Mouse (Mus musculus): ENCODE data around the gene Olfr1110. TPM values are rescaled to one million over a fixed set of nuclear protein-coding genes. Genes with fewer than 3 reads are reported as not detected.
"Not testable (repeated sequence)": the region's sequence is repeated elsewhere in the genome, so short reads cannot be mapped to it uniquely, and the experiment has no call there.

Gene Olfr1110
- total RNA-seq (2014; rRNA removed; ENCODE audit: low replicate concordance) (not detected in 2 replicates), polyA plus RNA-seq (2015; fragmentation: Nextera tagmentation; extraction: Ambion mirVana) (not detected in 2 replicates)

DNA sequence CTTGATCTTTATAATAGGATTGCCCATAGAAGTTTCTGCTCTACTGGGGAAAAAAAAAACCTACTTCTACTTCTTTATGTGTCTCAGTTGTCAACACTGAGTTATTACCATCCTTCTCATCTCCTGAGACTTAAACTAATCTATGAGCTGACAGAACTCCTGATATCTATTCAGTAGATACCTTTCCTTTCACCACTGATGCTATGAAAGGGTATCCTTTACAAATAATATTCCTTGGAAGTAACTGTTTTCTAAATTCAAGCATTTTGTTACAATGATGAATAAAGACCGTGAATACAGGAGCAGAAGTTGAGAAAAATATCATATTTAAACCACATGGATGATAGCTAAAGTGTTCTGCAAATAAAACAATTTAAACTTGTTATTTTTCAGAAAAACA, at the start of gene Olfr1110:
TSS of gene Olfr1110 (minus strand) at position 101 of the 400 bp plus-strand sequence.
- no peak within 1 kb of the TSS for H3K9ac ChIP-seq (replicated peaks; ENCODE audit: low read depth, low read length)
- H3K4me1 ChIP-seq (ENCODE audit: control insufficient read depth, insufficient read depth), result no peaks in the 10 kb centered on the region
- ATAC-seq (ENCODE audit: insufficient read depth, low read depth) (no peak), DNase-seq (ENCODE audit: low spot score) (no peak)
- no peaks in the 10 kb centered on the region for H3K36me3 ChIP-seq (replicated peaks; ENCODE audit: control insufficient read depth, insufficient read depth, low read length)
- H3K4me2 ChIP-seq (ENCODE audit: low read depth, low read length), result no peak within 1 kb of the TSS
- TF ChIP-seq CTCF (IDR thresholded peaks at IDR 0.05; ENCODE audit: low read depth), result no peak
- H3K9me3 ChIP-seq (replicated peaks; ENCODE audit: control insufficient read depth, low read length), result no peaks in the 10 kb centered on the region
- no peak within 1 kb of the TSS for H3K27ac ChIP-seq (ENCODE audit: low read depth)
- WGBS, result 55% methylated on average over 1 of the region's 1 CpGs
- no peaks in the 10 kb centered on the region for H3K27me3 ChIP-seq (ENCODE audit: control insufficient read depth, insufficient read depth, low read length)
- no peak within 1 kb of the TSS for H3K4me3 ChIP-seq (ENCODE audit: low read depth, low read length)

DNA sequence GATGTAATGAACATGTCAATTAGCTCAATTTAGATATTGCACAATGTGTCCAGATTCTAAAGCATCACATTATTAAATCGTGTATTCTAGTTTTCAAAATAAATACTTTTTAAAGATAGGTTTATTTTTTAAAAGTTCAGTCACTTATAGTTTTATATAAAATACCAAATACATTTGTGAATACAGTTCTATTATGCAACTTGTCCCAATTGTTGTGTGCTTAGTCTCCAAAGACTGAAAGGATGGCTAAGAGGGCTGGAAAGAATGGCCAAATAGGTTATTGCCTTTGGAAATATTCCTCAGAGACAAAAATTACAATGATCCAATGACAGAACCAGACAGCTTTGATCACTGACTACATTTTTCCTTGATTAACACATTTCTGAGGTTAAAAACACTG, 47.4 kb upstream of the Olfr1110 start, which contains the start of gene Olfr1112:
TSS of gene Olfr1112 (plus strand) at position 301 of the 400 bp plus-strand sequence.
- Histone ChIP-seq H3K27me3 (ENCODE audit: control insufficient read depth, insufficient read depth, low read length) (no peaks in the 10 kb centered on the region), H3K9ac (replicated peaks; ENCODE audit: low read depth, low read length) (no peak within 1 kb of the TSS), H3K4me1 (ENCODE audit: control insufficient read depth, insufficient read depth) (no peaks in the 10 kb centered on the region), H3K4me3 (ENCODE audit: low read depth, low read length) (no peak within 1 kb of the TSS), H3K27ac (ENCODE audit: low read depth) (no peak within 1 kb of the TSS), H3K9me3 (replicated peaks; ENCODE audit: control insufficient read depth, low read length) (no peaks in the 10 kb centered on the region), H3K36me3 (replicated peaks; ENCODE audit: control insufficient read depth, insufficient read depth, low read length) (no peaks in the 10 kb centered on the region), H3K4me2 (ENCODE audit: low read depth, low read length) (no peak within 1 kb of the TSS)
- DNase-seq (ENCODE audit: low spot score) (no peak), ATAC-seq (ENCODE audit: insufficient read depth, low read depth) (no peak)
- 63% methylated on average over 1 of the region's 1 CpGs for WGBS
- TF ChIP-seq EP300 (IDR thresholded peaks at IDR 0.05; ENCODE audit: low read depth) (no peak), CTCF (IDR thresholded peaks at IDR 0.05; ENCODE audit: low read depth) (no peak)

DNA sequence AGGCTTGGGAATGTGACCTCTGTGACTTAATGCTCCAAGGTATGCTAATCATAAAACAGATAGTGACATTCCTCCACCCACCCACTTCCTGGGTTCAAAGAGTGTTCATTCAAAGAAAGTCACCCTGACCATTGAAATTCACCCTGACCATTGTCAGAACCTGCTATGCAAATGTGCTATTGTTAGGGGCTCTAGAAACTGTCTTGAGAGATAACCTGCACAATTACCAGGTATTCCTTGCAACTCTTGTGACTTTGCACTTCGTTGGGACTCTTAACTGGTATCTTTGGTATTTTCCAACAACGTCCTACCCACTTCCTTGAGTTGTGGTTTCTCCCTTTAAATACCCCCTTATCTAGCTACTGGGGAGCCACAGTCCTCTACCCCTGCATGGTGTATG, 27.6 kb upstream of the Olfr1110 start:
- not testable (repeated sequence) for ATAC-seq (ENCODE audit: insufficient read depth, low read depth); DNase-seq (ENCODE audit: low spot score); H3K9me3 ChIP-seq (replicated peaks; ENCODE audit: control insufficient read depth, low read length)

DNA sequence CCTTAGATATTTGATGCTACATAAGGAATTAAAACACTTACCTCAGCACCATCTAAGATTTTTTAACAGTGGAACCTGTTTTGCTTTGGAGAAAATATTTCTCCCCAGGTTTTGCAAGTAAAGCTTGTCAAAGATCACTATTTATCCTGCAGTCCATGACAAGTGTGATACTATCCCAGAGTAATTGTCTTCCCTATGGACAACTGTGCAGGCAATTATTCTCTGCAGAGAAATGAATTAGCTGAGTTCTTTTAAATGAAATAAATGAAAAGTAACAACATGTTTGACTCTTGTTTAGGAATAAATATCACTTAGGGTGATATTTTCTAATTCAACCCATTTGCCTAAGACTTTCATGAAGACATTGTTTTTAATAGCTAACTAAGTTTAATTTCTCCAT, 12.4 kb upstream of the Olfr1110 start, which contains the start of gene Olfr1111:
TSS of gene Olfr1111 (minus strand) at position 101 of the 400 bp plus-strand sequence.
- H3K36me3 ChIP-seq (replicated peaks; ENCODE audit: control insufficient read depth, insufficient read depth, low read length), result no peaks in the 10 kb centered on the region

More for the DNA sequence above, 27.6 kb upstream of the Olfr1110 start:
- WGBS, result 61% methylated on average over 2 of the region's 2 CpGs
- not testable (repeated sequence) for H3K36me3 ChIP-seq (replicated peaks; ENCODE audit: control insufficient read depth, insufficient read depth, low read length); H3K9ac ChIP-seq (replicated peaks; ENCODE audit: low read depth, low read length); H3K4me1 ChIP-seq (ENCODE audit: control insufficient read depth, insufficient read depth); H3K4me3 ChIP-seq (ENCODE audit: low read depth, low read length); H3K27me3 ChIP-seq (ENCODE audit: control insufficient read depth, insufficient read depth, low read length); H3K27ac ChIP-seq (ENCODE audit: low read depth); H3K4me2 ChIP-seq (ENCODE audit: low read depth, low read length)

DNA sequence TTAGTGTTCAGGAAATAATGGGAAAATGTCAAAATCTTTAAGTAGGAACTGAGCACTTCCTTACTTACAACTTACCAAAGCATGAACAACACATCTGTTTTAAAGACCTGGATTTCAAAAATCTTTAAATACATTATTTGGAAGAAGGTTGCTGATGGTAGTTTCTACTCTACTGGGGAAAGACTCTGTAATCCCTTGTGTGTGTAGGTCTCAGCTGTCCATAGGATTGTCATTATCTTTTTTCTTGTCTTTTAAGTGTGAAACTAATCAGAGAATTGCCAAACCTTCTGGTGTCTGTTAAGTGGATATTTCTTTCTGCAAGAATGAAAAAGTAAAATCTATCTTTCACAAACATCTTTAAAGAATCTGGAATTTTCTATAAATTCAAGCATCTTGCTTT, 25.6 kb downstream of the Olfr1110 start, which contains the start of gene Olfr259:
TSS of gene Olfr259 (minus strand) at position 101 of the 400 bp plus-strand sequence.
- Histone ChIP-seq H3K4me1 (ENCODE audit: control insufficient read depth, insufficient read depth) (no peaks in the 10 kb centered on the region), H3K4me3 (ENCODE audit: low read depth, low read length) (no peak within 1 kb of the TSS), H3K36me3 (replicated peaks; ENCODE audit: control insufficient read depth, insufficient read depth, low read length) (no peaks in the 10 kb centered on the region), H3K4me2 (ENCODE audit: low read depth, low read length) (no peak within 1 kb of the TSS), H3K27me3 (ENCODE audit: control insufficient read depth, insufficient read depth, low read length) (no peaks in the 10 kb centered on the region), H3K9ac (replicated peaks; ENCODE audit: low read depth, low read length) (no peak within 1 kb of the TSS), H3K27ac (ENCODE audit: low read depth) (no peak within 1 kb of the TSS), H3K9me3 (replicated peaks; ENCODE audit: control insufficient read depth, low read length) (no peaks in the 10 kb centered on the region)
- DNase-seq (ENCODE audit: low spot score) (no peak), ATAC-seq (ENCODE audit: insufficient read depth, low read depth) (no peak)
- TF ChIP-seq EP300 (IDR thresholded peaks at IDR 0.05; ENCODE audit: low read depth), result no peak
- no peak for TF ChIP-seq CTCF (IDR thresholded peaks at IDR 0.05; ENCODE audit: low read depth)

More for the DNA sequence above, 12.4 kb upstream of the Olfr1110 start, which contains the start of gene Olfr1111:
- Histone ChIP-seq H3K4me1 (ENCODE audit: control insufficient read depth, insufficient read depth) (no peaks in the 10 kb centered on the region), H3K9me3 (replicated peaks; ENCODE audit: control insufficient read depth, low read length) (no peaks in the 10 kb centered on the region), H3K27ac (ENCODE audit: low read depth) (no peak within 1 kb of the TSS), H3K27me3 (ENCODE audit: control insufficient read depth, insufficient read depth, low read length) (no peaks in the 10 kb centered on the region), H3K4me3 (ENCODE audit: low read depth, low read length) (no peak within 1 kb of the TSS), H3K9ac (replicated peaks; ENCODE audit: low read depth, low read length) (no peak within 1 kb of the TSS), H3K4me2 (ENCODE audit: low read depth, low read length) (no peak within 1 kb of the TSS)
- no peak for TF ChIP-seq CTCF (IDR thresholded peaks at IDR 0.05; ENCODE audit: low read depth)
- TF ChIP-seq EP300 (IDR thresholded peaks at IDR 0.05; ENCODE audit: low read depth), result no peak
- DNase-seq (ENCODE audit: low spot score) (no peak), ATAC-seq (ENCODE audit: insufficient read depth, low read depth) (no peak)

DNA sequence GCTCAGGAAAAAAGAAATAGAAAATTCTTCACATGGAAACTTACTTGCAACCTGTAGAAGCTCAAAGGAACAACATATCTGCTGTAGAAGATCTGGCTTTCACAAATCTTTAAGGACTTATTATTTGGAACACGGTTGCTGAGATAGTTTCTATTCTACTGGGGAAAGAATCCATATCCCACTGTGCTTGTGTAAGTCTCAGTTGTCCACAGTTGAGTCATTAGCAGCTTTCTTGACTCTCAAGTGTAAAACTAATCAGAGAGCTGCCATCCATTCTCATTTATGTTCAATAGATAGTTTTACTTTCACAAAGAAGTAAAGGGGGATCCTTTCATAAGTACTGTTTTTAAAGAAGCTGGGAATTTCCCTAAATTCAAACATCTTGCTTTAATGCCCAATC, 44.2 kb downstream of the Olfr1110 start, which contains the start of gene Olfr1109:
TSS of gene Olfr1109 (minus strand) at position 101 of the 400 bp plus-strand sequence.
- ATAC-seq (ENCODE audit: insufficient read depth, low read depth) (no peak), DNase-seq (ENCODE audit: low spot score) (no peak)
- Histone ChIP-seq H3K9me3 (replicated peaks; ENCODE audit: control insufficient read depth, low read length) (no peaks in the 10 kb centered on the region), H3K9ac (replicated peaks; ENCODE audit: low read depth, low read length) (no peak within 1 kb of the TSS), H3K27me3 (ENCODE audit: control insufficient read depth, insufficient read depth, low read length) (no peaks in the 10 kb centered on the region), H3K4me3 (ENCODE audit: low read depth, low read length) (no peak within 1 kb of the TSS), H3K27ac (ENCODE audit: low read depth) (no peak within 1 kb of the TSS), H3K36me3 (replicated peaks; ENCODE audit: control insufficient read depth, insufficient read depth, low read length) (no peaks in the 10 kb centered on the region), H3K4me1 (ENCODE audit: control insufficient read depth, insufficient read depth) (no peaks in the 10 kb centered on the region), H3K4me2 (ENCODE audit: low read depth, low read length) (no peak within 1 kb of the TSS)
- WGBS, result 59% methylated on average over 1 of the region's 1 CpGs
- TF ChIP-seq CTCF (IDR thresholded peaks at IDR 0.05; ENCODE audit: low read depth), result no peak
- no peak for TF ChIP-seq EP300 (IDR thresholded peaks at IDR 0.05; ENCODE audit: low read depth)

Other genes starting within 250 kb of the Olfr1110 start
- gene Olfr1097, start 248.1 kb downstream of the Olfr1110 start, total RNA-seq (2014; rRNA removed; ENCODE audit: low replicate concordance), result not detected in 2 replicates
- not detected in 2 replicates for gene Olfr1097, start 248.1 kb downstream of the Olfr1110 start, polyA plus RNA-seq (2015; fragmentation: Nextera tagmentation; extraction: Ambion mirVana)
- not detected in 2 replicates for gene Olfr1098, start 215.8 kb downstream of the Olfr1110 start, total RNA-seq (2014; rRNA removed; ENCODE audit: low replicate concordance)
- not detected in 2 replicates for gene Olfr1098, start 215.8 kb downstream of the Olfr1110 start, polyA plus RNA-seq (2015; fragmentation: Nextera tagmentation; extraction: Ambion mirVana)
- not detected in 2 replicates for gene Olfr1099, start 179.6 kb downstream of the Olfr1110 start, total RNA-seq (2014; rRNA removed; ENCODE audit: low replicate concordance)
- gene Olfr1099, start 179.6 kb downstream of the Olfr1110 start, polyA plus RNA-seq (2015; fragmentation: Nextera tagmentation; extraction: Ambion mirVana), result not detected in 2 replicates
- gene Olfr1100, start 160.3 kb downstream of the Olfr1110 start, total RNA-seq (2014; rRNA removed; ENCODE audit: low replicate concordance), result not detected in 2 replicates
- not detected in 2 replicates for gene Olfr1100, start 160.3 kb downstream of the Olfr1110 start, polyA plus RNA-seq (2015; fragmentation: Nextera tagmentation; extraction: Ambion mirVana)
- not detected in 2 replicates for gene Olfr1101, start 149.1 kb downstream of the Olfr1110 start, total RNA-seq (2014; rRNA removed; ENCODE audit: low replicate concordance)
- not detected in 2 replicates for gene Olfr1101, start 149.1 kb downstream of the Olfr1110 start, polyA plus RNA-seq (2015; fragmentation: Nextera tagmentation; extraction: Ambion mirVana)
- not detected in 2 replicates for gene Olfr1102, start 141.9 kb downstream of the Olfr1110 start, total RNA-seq (2014; rRNA removed; ENCODE audit: low replicate concordance)
- not detected in 2 replicates for gene Olfr1102, start 141.9 kb downstream of the Olfr1110 start, polyA plus RNA-seq (2015; fragmentation: Nextera tagmentation; extraction: Ambion mirVana)
- not detected in 2 replicates for gene Olfr1104, start 113.2 kb downstream of the Olfr1110 start, total RNA-seq (2014; rRNA removed; ENCODE audit: low replicate concordance)
- not detected in 2 replicates for gene Olfr1104, start 113.2 kb downstream of the Olfr1110 start, polyA plus RNA-seq (2015; fragmentation: Nextera tagmentation; extraction: Ambion mirVana)
- gene Olfr1105, start 103.8 kb downstream of the Olfr1110 start, total RNA-seq (2014; rRNA removed; ENCODE audit: low replicate concordance), result not detected in 2 replicates
- gene Olfr1105, start 103.8 kb downstream of the Olfr1110 start, polyA plus RNA-seq (2015; fragmentation: Nextera tagmentation; extraction: Ambion mirVana), result not detected in 2 replicates
- not detected in 2 replicates for gene Olfr1106, start 88.0 kb downstream of the Olfr1110 start, total RNA-seq (2014; rRNA removed; ENCODE audit: low replicate concordance)
- gene Olfr1106, start 88.0 kb downstream of the Olfr1110 start, polyA plus RNA-seq (2015; fragmentation: Nextera tagmentation; extraction: Ambion mirVana), result not detected in 2 replicates
- gene Olfr1107, start 64.5 kb downstream of the Olfr1110 start, total RNA-seq (2014; rRNA removed; ENCODE audit: low replicate concordance), result not detected in 2 replicates
- not detected in 2 replicates for gene Olfr1107, start 64.5 kb downstream of the Olfr1110 start, polyA plus RNA-seq (2015; fragmentation: Nextera tagmentation; extraction: Ambion mirVana)
- not detected in 2 replicates for gene Olfr1109, start 44.3 kb downstream of the Olfr1110 start, total RNA-seq (2014; rRNA removed; ENCODE audit: low replicate concordance)
- not detected in 2 replicates for gene Olfr1109, start 44.3 kb downstream of the Olfr1110 start, polyA plus RNA-seq (2015; fragmentation: Nextera tagmentation; extraction: Ambion mirVana)
- gene Olfr259, start 25.7 kb downstream of the Olfr1110 start, total RNA-seq (2014; rRNA removed; ENCODE audit: low replicate concordance), result not detected in 2 replicates
- gene Olfr259, start 25.7 kb downstream of the Olfr1110 start, polyA plus RNA-seq (2015; fragmentation: Nextera tagmentation; extraction: Ambion mirVana), result not detected in 2 replicates
- not detected in 2 replicates for gene Olfr1111, start 12.3 kb upstream of the Olfr1110 start, total RNA-seq (2014; rRNA removed; ENCODE audit: low replicate concordance)
- gene Olfr1111, start 12.3 kb upstream of the Olfr1110 start, polyA plus RNA-seq (2015; fragmentation: Nextera tagmentation; extraction: Ambion mirVana), result not detected in 2 replicates
- gene Olfr1112, start 47.5 kb upstream of the Olfr1110 start, total RNA-seq (2014; rRNA removed; ENCODE audit: low replicate concordance), result not detected in 2 replicates
- gene Olfr1112, start 47.5 kb upstream of the Olfr1110 start, polyA plus RNA-seq (2015; fragmentation: Nextera tagmentation; extraction: Ambion mirVana), result not detected in 2 replicates
- not detected in 2 replicates for gene Olfr1113, start 68.7 kb upstream of the Olfr1110 start, total RNA-seq (2014; rRNA removed; ENCODE audit: low replicate concordance)
- gene Olfr1113, start 68.7 kb upstream of the Olfr1110 start, polyA plus RNA-seq (2015; fragmentation: Nextera tagmentation; extraction: Ambion mirVana), result not detected in 2 replicates
- not detected in 2 replicates for gene Olfr1115, start 107.7 kb upstream of the Olfr1110 start, total RNA-seq (2014; rRNA removed; ENCODE audit: low replicate concordance)
- not detected in 2 replicates for gene Olfr1115, start 107.7 kb upstream of the Olfr1110 start, polyA plus RNA-seq (2015; fragmentation: Nextera tagmentation; extraction: Ambion mirVana)
- gene Olfr1116, start 127.2 kb upstream of the Olfr1110 start, total RNA-seq (2014; rRNA removed; ENCODE audit: low replicate concordance), result not detected in 2 replicates
- not detected in 2 replicates for gene Olfr1116, start 127.2 kb upstream of the Olfr1110 start, polyA plus RNA-seq (2015; fragmentation: Nextera tagmentation; extraction: Ambion mirVana)
- gene Olfr1118, start 167.3 kb upstream of the Olfr1110 start, total RNA-seq (2014; rRNA removed; ENCODE audit: low replicate concordance), result not detected in 2 replicates
- gene Olfr1118, start 167.3 kb upstream of the Olfr1110 start, polyA plus RNA-seq (2015; fragmentation: Nextera tagmentation; extraction: Ambion mirVana), result not detected in 2 replicates
- gene Olfr1120, start 214.5 kb upstream of the Olfr1110 start, total RNA-seq (2014; rRNA removed; ENCODE audit: low replicate concordance), result not detected in 2 replicates
- not detected in 2 replicates for gene Olfr1120, start 214.5 kb upstream of the Olfr1110 start, polyA plus RNA-seq (2015; fragmentation: Nextera tagmentation; extraction: Ambion mirVana)
- not detected in 2 replicates for gene Olfr1121, start 229.6 kb upstream of the Olfr1110 start, total RNA-seq (2014; rRNA removed; ENCODE audit: low replicate concordance)
- not detected in 2 replicates for gene Olfr1121, start 229.6 kb upstream of the Olfr1110 start, polyA plus RNA-seq (2015; fragmentation: Nextera tagmentation; extraction: Ambion mirVana)
- not detected in 2 replicates for gene Olfr1122, start 245.5 kb upstream of the Olfr1110 start, total RNA-seq (2014; rRNA removed; ENCODE audit: low replicate concordance)
- gene Olfr1122, start 245.5 kb upstream of the Olfr1110 start, polyA plus RNA-seq (2015; fragmentation: Nextera tagmentation; extraction: Ambion mirVana), result not detected in 2 replicates

Data from heart, postnatal 0 days (tissue).